Mouse (Mus musculus): Measurements from ENCODE around the gene Tmem129.

DNA sequence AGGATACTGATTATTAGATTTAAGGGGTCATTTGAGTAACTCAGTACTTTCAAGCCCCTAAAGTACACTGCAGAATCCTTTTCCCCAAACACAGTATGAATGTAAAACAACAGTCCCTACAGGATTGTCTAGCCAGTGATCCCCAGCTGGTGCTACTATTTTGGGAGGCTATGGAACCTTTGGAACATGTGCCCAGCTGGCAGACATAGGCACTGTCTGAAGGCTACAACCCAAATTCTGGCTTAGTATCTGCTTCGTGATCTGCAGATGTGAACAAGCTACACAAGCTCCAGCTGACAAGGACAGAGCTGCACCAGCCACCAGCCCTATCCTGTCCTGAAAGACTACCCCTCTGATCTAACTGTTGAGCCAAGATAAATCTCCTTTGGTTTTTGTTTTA lies 25.7 kb downstream of the Tmem129 start:
- TF ChIP-seq CTCF (conservative IDR thresholded peaks at IDR 0.05; ENCODE audit: insufficient read depth, insufficient read length, low read depth, low read length) (no peak), POLR2A (IDR thresholded peaks at IDR 0.05; ENCODE audit: low read depth, low read length) (no peak)
